12 mouse cellular contexts compared by ENCODE assay signal in genomic region chr8:122143231-122143630, GRCm38 (mm10).
A peak's percentile ranks its signal among the peaks of the same experiment; 100 is the strongest.
DNase-seq lines count a peak whose midpoint lies in the region; ATAC-seq and TF ChIP-seq lines count a peak whose summit lies in the region.
"Had no signal": no experiment of that assay in that cellular context is flagged by ENCODE, and none has a peak within 500 bp of the region (broad histone marks: within the 10 kb centered on the region; RNA-seq: fewer than 3 reads in every experiment).

No protein-coding gene starts in this region.

- DNase-seq in heart, postnatal 0 days (ENCODE audit: low spot score) = no peak
- no peak for DNase-seq in heart, postnatal 25 days (ENCODE audit: low spot score)
- DNase-seq in liver, postnatal 0 days = no peak
- DNase-seq in NIH3T3 (ENCODE audit: low read depth) = peak; percentile 35
- DNase-seq in right cerebral cortex, postnatal 36 days (ENCODE audit: low spot score in 2 of 2) = no peak
- DNase-seq: adrenal gland, postnatal 36 days; kidney, postnatal 25 days; liver, embryonic 13.5 days had no signal

- intact Hi-C loops in heart, postnatal 25 days (cut with DNase I) = no loop called here

- peaks cover 34% of the 10 kb centered on the region for H3K4me1 ChIP-seq in heart, postnatal 0 days (ENCODE audit: control insufficient read depth, insufficient read depth)
- no peaks in the 10 kb centered on the region for H3K4me1 ChIP-seq in liver, postnatal 0 days (ENCODE audit: insufficient read depth)
- H3K4me1 ChIP-seq in liver, embryonic 12.5 days = no peaks in the 10 kb centered on the region
- peaks cover 16% of the 10 kb centered on the region for H3K4me1 ChIP-seq in embryonic fibroblast, embryonic 13.5 days (ENCODE audit: control insufficient read depth, insufficient read depth, low read length)
- H3K4me1 ChIP-seq: liver, embryonic 13.5 days had no signal

- no peak for TF ChIP-seq EP300 in heart, postnatal 0 days (IDR thresholded peaks at IDR 0.05; ENCODE audit: low read depth)
- no peak for TF ChIP-seq EP300 in liver, postnatal 0 days (IDR thresholded peaks at IDR 0.05; ENCODE audit: low read depth)

- no peak overlapping the region for H3K4me2 ChIP-seq in heart, postnatal 0 days (ENCODE audit: low read depth, low read length)
- H3K4me2 ChIP-seq in liver, postnatal 0 days (ENCODE audit: low read depth, low read length) = no peak overlapping the region
- H3K4me2 ChIP-seq in liver, embryonic 12.5 days = no peak overlapping the region
- H3K4me2 ChIP-seq: liver, embryonic 13.5 days had no signal

- no peak for ATAC-seq in heart, postnatal 0 days (ENCODE audit: insufficient read depth, low read depth)
- no peak for ATAC-seq in liver, postnatal 0 days
- no peak for ATAC-seq in liver, embryonic 12.5 days
- ATAC-seq: forebrain, embryonic 16.5 days had no signal

- TF ChIP-seq POLR2A in embryonic fibroblast, embryonic 13.5 days (IDR thresholded peaks at IDR 0.05; ENCODE audit: low read depth, low read length) = no peak

- no peaks in the 10 kb centered on the region for H3K9me3 ChIP-seq in heart, postnatal 0 days (replicated peaks; ENCODE audit: control insufficient read depth, low read length)
- H3K9me3 ChIP-seq in liver, postnatal 0 days (ENCODE audit: low read length) = no peaks in the 10 kb centered on the region
- no peaks in the 10 kb centered on the region for H3K9me3 ChIP-seq in liver, embryonic 12.5 days (replicated peaks)
- H3K9me3 ChIP-seq: liver, embryonic 13.5 days had no signal

- no peaks in the 10 kb centered on the region for H3K36me3 ChIP-seq in heart, postnatal 0 days (replicated peaks; ENCODE audit: control insufficient read depth, insufficient read depth, low read length)
- no peaks in the 10 kb centered on the region for H3K36me3 ChIP-seq in liver, postnatal 0 days (replicated peaks; ENCODE audit: insufficient read depth, low read length)
- no peaks in the 10 kb centered on the region for H3K36me3 ChIP-seq in liver, embryonic 12.5 days
- H3K36me3 ChIP-seq: liver, embryonic 13.5 days had no signal

- no peak overlapping the region for H3K9ac ChIP-seq in heart, postnatal 0 days (replicated peaks; ENCODE audit: low read depth, low read length)
- H3K9ac ChIP-seq in liver, postnatal 0 days (replicated peaks) = no peak overlapping the region
- H3K9ac ChIP-seq in liver, embryonic 12.5 days = no peak overlapping the region
- H3K9ac ChIP-seq: liver, embryonic 13.5 days had no signal

- WGBS in heart, postnatal 0 days = 92% methylated on average over 1 of the region's 1 CpGs
- WGBS in liver, postnatal 0 days (ENCODE audit: insufficient replicate concordance) = 90% methylated on average over 1 of the region's 1 CpGs
- 76% methylated on average over 1 of the region's 1 CpGs for WGBS in liver, embryonic 12.5 days (ENCODE audit: insufficient replicate concordance)

- H3K4me3 ChIP-seq in heart, postnatal 0 days (ENCODE audit: low read depth, low read length) = no peak overlapping the region
- H3K4me3 ChIP-seq in liver, postnatal 0 days (ENCODE audit: low read depth, low read length) = no peak overlapping the region
- no peak overlapping the region for H3K4me3 ChIP-seq in liver, embryonic 12.5 days
- H3K4me3 ChIP-seq in embryonic fibroblast, embryonic 13.5 days (ENCODE audit: insufficient read depth, low read length) = no peak overlapping the region
- H3K4me3 ChIP-seq: liver, embryonic 13.5 days; myocyte had no signal

- TF ChIP-seq CTCF in heart, postnatal 0 days (IDR thresholded peaks at IDR 0.05; ENCODE audit: low read depth) = peak; percentile 34
- peak; percentile 31 for TF ChIP-seq CTCF in liver, postnatal 0 days (IDR thresholded peaks at IDR 0.05; ENCODE audit: low read depth)
- peak; percentile 26; the same call in 1 of the 2 replicates for TF ChIP-seq CTCF in embryonic fibroblast, embryonic 13.5 days (IDR thresholded peaks at IDR 0.05; ENCODE audit: borderline replicate concordance, insufficient read depth, low read length)

- H3K27ac ChIP-seq in heart, postnatal 0 days (ENCODE audit: low read depth) = no peak overlapping the region
- no peak overlapping the region for H3K27ac ChIP-seq in liver, postnatal 0 days (ENCODE audit: low read depth)
- no peak overlapping the region for H3K27ac ChIP-seq in liver, embryonic 12.5 days
- no peak overlapping the region for H3K27ac ChIP-seq in embryonic fibroblast, embryonic 13.5 days (ENCODE audit: insufficient read depth, low read length)
- H3K27ac ChIP-seq: liver, embryonic 13.5 days had no signal

- no peaks in the 10 kb centered on the region for H3K27me3 ChIP-seq in heart, postnatal 0 days (ENCODE audit: control insufficient read depth, insufficient read depth, low read length)
- H3K27me3 ChIP-seq in liver, postnatal 0 days (ENCODE audit: insufficient read depth, low read length) = no peaks in the 10 kb centered on the region
- peaks cover 6% of the 10 kb centered on the region; the same call in 1 of the 2 replicates for H3K27me3 ChIP-seq in liver, embryonic 12.5 days (replicated peaks)
- H3K27me3 ChIP-seq: liver, embryonic 13.5 days had no signal
